Mouse (Mus musculus) adrenal gland, postnatal 25 days (tissue): Measurements from ENCODE around the gene Dlst. TPM values are rescaled to one million over a fixed set of nuclear protein-coding genes. Genes with fewer than 3 reads are reported as not detected.

Experiments
- DNase-seq: peaks from one replicate; pipeline ENCODE4 v3.0.0; 2021; ENCODE audit warnings: mixed read lengths
- total RNA-seq: library from RNA; stranded (reverse); gene quantifications from 2 replicates; pipeline ENCODE4 v1.2.3, GENCODE M21; 2021

Dlst gene
- total RNA-seq, 1 experiment from 2014 or later, result 288 TPM

- DNase-seq, result no peak
These were observed 71.7 kb downstream of the Dlst start for GRCm38 (mm10) chr12:85182345-85182643.

DNA sequence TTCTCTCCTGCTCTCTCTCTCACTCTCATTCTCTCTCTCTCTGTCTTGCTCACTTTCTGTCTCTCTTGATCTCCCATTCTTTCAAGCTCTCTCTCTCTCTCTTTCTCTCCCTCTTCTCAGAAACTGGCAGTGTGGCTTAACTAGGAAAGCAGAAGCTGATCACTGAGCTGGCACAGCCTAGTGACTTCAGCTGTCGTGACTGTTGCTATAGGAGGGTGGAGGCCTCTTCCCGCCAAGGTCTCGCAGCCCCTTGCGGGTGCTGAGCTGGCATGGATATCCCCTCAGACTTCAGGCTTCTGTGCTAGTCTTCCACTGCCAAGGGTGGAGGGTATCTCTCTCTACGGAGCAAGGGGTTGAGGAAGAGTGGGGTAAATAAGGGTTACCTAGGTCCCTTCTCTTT, 72.3 kb downstream of the Dlst start:
- DNase-seq, result no peak

GRCm38 (mm10) chr12:85184118-85184517, 73.5 kb downstream of the Dlst start:
- no peak for DNase-seq

Other genes starting within 250 kb of the Dlst start
- 3.9 and 4.8 TPM in 2 replicates for gene Ltbp2, start 234.3 kb upstream of the Dlst start, total RNA-seq
- 94.7 and 95.8 TPM in 2 replicates for gene Fcf1, start 139.9 kb upstream of the Dlst start, total RNA-seq
- 30.9 and 37.3 TPM in 2 replicates for gene Arel1, start 139.9 kb upstream of the Dlst start, total RNA-seq
- gene Ylpm1, start 114.5 kb upstream of the Dlst start, total RNA-seq, result 63.0 and 66.6 TPM in 2 replicates
- gene Prox2, start 74 bp upstream of the Dlst start, total RNA-seq, result 3.1 and 6.2 TPM in 2 replicates
- 1.0 and 1.1 TPM in 2 replicates for gene Rps6kl1, start 40.4 kb downstream of the Dlst start, total RNA-seq
- gene Pgf, start 67.0 kb downstream of the Dlst start, total RNA-seq, result 1.4 and 1.8 TPM in 2 replicates
- gene Eif2b2, start 108.6 kb downstream of the Dlst start, total RNA-seq, result 68.0 and 83.9 TPM in 2 replicates
- gene Mlh3, start 159.8 kb downstream of the Dlst start, total RNA-seq, result 9.9 and 14.3 TPM in 2 replicates
- gene Acyp1, start 177.6 kb downstream of the Dlst start, total RNA-seq, result 30.2 and 42.2 TPM in 2 replicates
- gene Zc2hc1c, start 177.8 kb downstream of the Dlst start, total RNA-seq, result 1.8 and 1.9 TPM in 2 replicates
- gene Nek9, start 228.5 kb downstream of the Dlst start, total RNA-seq, result 75.7 and 94.0 TPM in 2 replicates